Mouse (Mus musculus) layer of hippocampus, postnatal 25 days (tissue): ENCODE results near the gene Agap3. TPM values are rescaled to one million over a fixed set of nuclear protein-coding genes. Genes with fewer than 3 reads are reported as not detected.

Source experiments
- DNase-seq, 2 experiments: peaks; one replicate each; pipeline ENCODE4 v3.0.0; 2022; ENCODE audit warnings: mixed read lengths in 2 of 2, low spot score in 1 of 2; ENCODE audit errors: extremely low spot score in 1 of 2
- total RNA-seq, 2 experiments: library from RNA; stranded (reverse); gene quantifications; 2 replicates each; pipeline ENCODE4 v1.2.3; 2021

The Agap3 gene
- total RNA-seq, 2 experiments from 2014 or later: 611 to 653 TPM

- no peak for DNase-seq
These were observed 24.0 kb upstream of the Agap3 start for GRCm38 (mm10) chr5:24427981-24428402.

GRCm38 (mm10) chr5:24428596-24428995, 23.4 kb upstream of the Agap3 start:
- DNase-seq: no peak

- no peak for DNase-seq
These were observed 18.0 kb upstream of the Agap3 start for GRCm38 (mm10) chr5:24433993-24434392.

- DNase-seq: no peak
These were observed 10.8 kb upstream of the Agap3 start for GRCm38 (mm10) chr5:24441187-24441586.

GRCm38 (mm10) chr5:24442029-24442428, 9.9 kb upstream of the Agap3 start:
- no peak for DNase-seq

- no peak for DNase-seq
These were observed 8.8 kb upstream of the Agap3 start for GRCm38 (mm10) chr5:24443204-24443603.

- no peak for DNase-seq
These were observed 8.1 kb upstream of the Agap3 start for GRCm38 (mm10) chr5:24443927-24444326.

- peak; percentile 90 to 96 for DNase-seq
These were observed 7.1 kb upstream of the Agap3 start, which contains the start of gene Fastk for GRCm38 (mm10) chr5:24444746-24445427. Fastk (minus strand) TSS chr5:24445287.

- DNase-seq: no peak
These were observed 6.4 kb upstream of the Agap3 start for GRCm38 (mm10) chr5:24445428-24446080.

GRCm38 (mm10) chr5:24446630-24447029, 5.3 kb upstream of the Agap3 start:
- DNase-seq: no peak

GRCm38 (mm10) chr5:24447624-24448298, 4.2 kb upstream of the Agap3 start, which contains the start of gene Tmub1:
Tmub1 (minus strand) TSS chr5:24447854.
- DNase-seq: peak; percentile 69 to 80

GRCm38 (mm10) chr5:24451264-24452029, 530 bp upstream of the Agap3 start:
- DNase-seq: peak; percentile 72 to 82

GRCm38 (mm10) chr5:24452691-24453233, 785 bp downstream of the Agap3 start:
- DNase-seq: peak in 1 of 2 experiments; percentile 32

- DNase-seq: no peak
These were observed 1.5 kb downstream of the Agap3 start for GRCm38 (mm10) chr5:24453283-24453984.

GRCm38 (mm10) chr5:24453985-24454303, 2.0 kb downstream of the Agap3 start:
- no peak for DNase-seq

GRCm38 (mm10) chr5:24455076-24455475, 3.1 kb downstream of the Agap3 start:
- DNase-seq: no peak

GRCm38 (mm10) chr5:24455613-24456012, 3.6 kb downstream of the Agap3 start:
- DNase-seq: no peak

- DNase-seq: no peak
These were observed 14.8 kb downstream of the Agap3 start for GRCm38 (mm10) chr5:24466762-24467161.

GRCm38 (mm10) chr5:24470600-24470999, 18.6 kb downstream of the Agap3 start:
- peak in 1 of 2 experiments; percentile 80 for DNase-seq
